ENCODE assay signal across 25 mouse cellular contexts in the genomic region with DNA sequence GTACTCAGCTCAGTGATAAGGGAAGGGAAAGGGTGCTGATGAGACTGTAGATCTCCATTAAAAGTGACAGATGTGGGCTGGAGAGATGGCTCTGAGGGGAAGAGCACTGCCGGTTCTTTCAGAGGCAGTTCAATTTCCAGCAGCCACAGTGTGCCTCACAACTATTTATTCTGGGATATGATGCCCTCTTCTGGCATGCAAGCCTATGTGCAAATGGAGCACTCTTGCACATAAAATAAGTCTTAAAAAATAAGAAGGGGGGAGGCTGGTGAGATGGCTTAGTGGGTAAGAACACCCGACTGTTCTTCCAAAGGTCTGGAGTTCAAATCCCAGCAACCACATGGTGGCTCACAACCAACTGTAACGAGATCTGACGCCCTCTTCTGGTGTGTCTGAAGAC. TPM values are rescaled to one million over a fixed set of nuclear protein-coding genes. Genes with fewer than 3 reads are reported as not detected.
DNase-seq lines count a peak whose midpoint lies in the region; ATAC-seq and TF ChIP-seq lines count a peak whose summit lies in the region.
"Had no signal": no experiment of that assay in that cellular context is flagged by ENCODE, and none has a peak within 500 bp of the region (broad histone marks: within the 10 kb centered on the region; RNA-seq: fewer than 3 reads in every experiment).

No protein-coding gene starts in this region.

- no peaks in the 10 kb centered on the region for H3K9me3 ChIP-seq in kidney, postnatal 0 days (replicated peaks; ENCODE audit: low read length)
- no peaks in the 10 kb centered on the region for H3K9me3 ChIP-seq in midbrain, postnatal 0 days (ENCODE audit: low read length)
- no peaks in the 10 kb centered on the region for H3K9me3 ChIP-seq in midbrain, embryonic 10.5 days (replicated peaks)
- H3K9me3 ChIP-seq: forebrain, embryonic 15.5 days; hindbrain, embryonic 10.5 days; kidney, embryonic 15.5 days; limb, embryonic 13.5 days; midbrain, embryonic 12.5 days; neural tube, embryonic 15.5 days; stomach, embryonic 15.5 days had no signal

- H3K4me1 ChIP-seq in kidney, postnatal 0 days (replicated peaks; ENCODE audit: insufficient read depth, low read length), result peaks cover 6% of the 10 kb centered on the region; the same call in 1 of the 2 replicates
- no peaks in the 10 kb centered on the region for H3K4me1 ChIP-seq in midbrain, postnatal 0 days (ENCODE audit: insufficient read depth, low read length)
- 0 out of 2 replicates have a peak, but pooled peaks cover 10% of the 10 kb centered on the region for H3K4me1 ChIP-seq in midbrain, embryonic 10.5 days

- H3K36me3 ChIP-seq in kidney, postnatal 0 days (ENCODE audit: insufficient read depth, low read length), result no peaks in the 10 kb centered on the region
- H3K36me3 ChIP-seq in midbrain, postnatal 0 days (ENCODE audit: insufficient read depth, low read length), result no peaks in the 10 kb centered on the region
- no peaks in the 10 kb centered on the region for H3K36me3 ChIP-seq in midbrain, embryonic 10.5 days
- H3K36me3 ChIP-seq: forebrain, embryonic 15.5 days; hindbrain, embryonic 10.5 days; kidney, embryonic 15.5 days; limb, embryonic 13.5 days; midbrain, embryonic 12.5 days; neural tube, embryonic 15.5 days; stomach, embryonic 15.5 days had no signal

- no peak overlapping the region for H3K4me2 ChIP-seq in kidney, postnatal 0 days (ENCODE audit: low read length)
- H3K4me2 ChIP-seq in midbrain, postnatal 0 days (ENCODE audit: low read depth, low read length, poor library complexity, severe bottlenecking), result no peak overlapping the region
- H3K4me2 ChIP-seq: forebrain, embryonic 15.5 days; kidney, embryonic 15.5 days; limb, embryonic 13.5 days; midbrain, embryonic 12.5 days; neural tube, embryonic 15.5 days; stomach, embryonic 15.5 days had no signal

- H3K27me3 ChIP-seq in kidney, postnatal 0 days (ENCODE audit: insufficient read depth, low read length), result no peaks in the 10 kb centered on the region
- no peaks in the 10 kb centered on the region for H3K27me3 ChIP-seq in midbrain, postnatal 0 days (ENCODE audit: insufficient read depth, low read length)
- no peaks in the 10 kb centered on the region for H3K27me3 ChIP-seq in midbrain, embryonic 10.5 days (ENCODE audit: low read depth, poor library complexity, severe bottlenecking)
- H3K27me3 ChIP-seq: forebrain, embryonic 15.5 days; kidney, embryonic 15.5 days; limb, embryonic 13.5 days; midbrain, embryonic 12.5 days; stomach, embryonic 15.5 days had no signal

- DNase-seq in kidney, postnatal 0 days (ENCODE audit: low spot score), result peak; percentile 34
- DNase-seq in kidney, adult 11 months, result no peak
- DNase-seq in midbrain, postnatal 0 days (ENCODE audit: low spot score), result no peak
- no peak for DNase-seq in midbrain, embryonic 10.5 days (ENCODE audit: low spot score)
- DNase-seq in brain, adult 2 months (ENCODE audit: low read depth, low spot score), result peak; percentile 24
- DNase-seq in adrenal gland, postnatal 25 days, result no peak
- DNase-seq in gastrocnemius, postnatal 10 days, result no peak
- DNase-seq: cerebellum, adult 9-11 months; embryo, embryonic 11 days; gastrocnemius, postnatal 36 days; lung, adult 2 months; lung, postnatal 4 days; right cerebral cortex, postnatal 25 days; thymus, adult 2 months had no signal

- no peak overlapping the region for H3K9ac ChIP-seq in kidney, postnatal 0 days (ENCODE audit: low read depth, low read length)
- no peak overlapping the region for H3K9ac ChIP-seq in midbrain, postnatal 0 days (replicated peaks; ENCODE audit: low read length, poor library complexity, severe bottlenecking)
- H3K9ac ChIP-seq: forebrain, embryonic 15.5 days; kidney, embryonic 15.5 days; limb, embryonic 13.5 days; midbrain, embryonic 12.5 days; neural tube, embryonic 15.5 days; stomach, embryonic 15.5 days had no signal

- H3K27ac ChIP-seq in kidney, postnatal 0 days, result no peak overlapping the region
- H3K27ac ChIP-seq in midbrain, postnatal 0 days (ENCODE audit: low read depth, low read length), result no peak overlapping the region
- no peak overlapping the region for H3K27ac ChIP-seq in midbrain, embryonic 10.5 days (replicated peaks)
- H3K27ac ChIP-seq: forebrain, embryonic 15.5 days; hindbrain, embryonic 10.5 days; kidney, embryonic 15.5 days; limb, embryonic 13.5 days; midbrain, embryonic 12.5 days; neural tube, embryonic 15.5 days; stomach, embryonic 15.5 days had no signal

- WGBS in kidney, postnatal 0 days, result 43% methylated on average over 4 of the region's 4 CpGs
- WGBS in midbrain, postnatal 0 days, result 50% methylated on average over 4 of the region's 4 CpGs
- 57% methylated on average over 4 of the region's 4 CpGs for WGBS in midbrain, embryonic 10.5 days

- peak; percentile 37 for TF ChIP-seq CTCF in kidney, postnatal 0 days (IDR thresholded peaks at IDR 0.05; ENCODE audit: low read depth)
- peak; percentile 31 for TF ChIP-seq CTCF in midbrain, postnatal 0 days (IDR thresholded peaks at IDR 0.05)

- ATAC-seq in kidney, postnatal 0 days (replicated peaks; ENCODE audit: low FRiP score, low read depth), result no peak
- no peak for ATAC-seq in midbrain, postnatal 0 days (ENCODE audit: low FRiP score)
- ATAC-seq: forebrain, embryonic 15.5 days had no signal

- H3K4me3 ChIP-seq in kidney, postnatal 0 days (replicated peaks; ENCODE audit: low read depth, low read length), result no peak overlapping the region
- no peak overlapping the region for H3K4me3 ChIP-seq in midbrain, postnatal 0 days (ENCODE audit: low read depth, low read length)
- no peak overlapping the region for H3K4me3 ChIP-seq in midbrain, embryonic 10.5 days
- H3K4me3 ChIP-seq: forebrain, embryonic 15.5 days; hindbrain, embryonic 10.5 days; kidney, embryonic 15.5 days; limb, embryonic 13.5 days; midbrain, embryonic 12.5 days; myocyte; neural tube, embryonic 15.5 days; stomach, embryonic 15.5 days had no signal

RNA-seq across cellular contexts. Expression of gene Tsc1, which starts 7.9 kb away (rescaled TPM):
- polyA plus RNA-seq in kidney, postnatal 0 days (2015; fragmentation: Nextera tagmentation; extraction: Ambion mirVana), result 9.5 and 10.6 TPM in 2 replicates
- total RNA-seq in midbrain, postnatal 0 days (2014; rRNA removed), result 41.3 and 42.9 TPM in 2 replicates
- 19.5 and 22.9 TPM in 2 replicates for polyA plus RNA-seq in midbrain, postnatal 0 days (2015; fragmentation: Nextera tagmentation; extraction: Ambion mirVana)
- polyA plus RNA-seq in midbrain, embryonic 10.5 days (2016; fragmentation: Nextera tagmentation; extraction: Ambion mirVana), result 21.7 and 25.7 TPM in 2 replicates
- total RNA-seq in adrenal gland, postnatal 25 days (2021), result 22.3 and 22.8 TPM in 2 replicates
- 10 to 100 TPM; 15.6 to 19.2 TPM for total RNA-seq in gastrocnemius, postnatal 10 days (2021)

RNA-seq across cellular contexts. Expression of gene Gfi1b, which starts 11.4 kb away (rescaled TPM):
- polyA plus RNA-seq in kidney, postnatal 0 days (2015; fragmentation: Nextera tagmentation; extraction: Ambion mirVana), result 0.09 TPM in 1 of 2 replicates, not detected in the other
- total RNA-seq in midbrain, postnatal 0 days (2014; rRNA removed), result not detected in 2 replicates
- not detected in 2 replicates for polyA plus RNA-seq in midbrain, postnatal 0 days (2015; fragmentation: Nextera tagmentation; extraction: Ambion mirVana)
- 4.3 and 4.5 TPM in 2 replicates for polyA plus RNA-seq in midbrain, embryonic 10.5 days (2016; fragmentation: Nextera tagmentation; extraction: Ambion mirVana)
- not detected in 2 replicates for total RNA-seq in adrenal gland, postnatal 25 days (2021)
- under 1 TPM in 1 of 2 experiments, not detected in 1; 0.79 TPM for total RNA-seq in gastrocnemius, postnatal 10 days (2021)
- total RNA-seq: ES-E14; gastrocnemius, postnatal 36 days; layer of hippocampus, postnatal 25 days; left cerebral cortex, postnatal 14 days had no signal
- polyA plus RNA-seq: forebrain, embryonic 15.5 days; myocyte; neural tube, embryonic 15.5 days had no signal

RNA-seq across cellular contexts. Expression of gene Gtf3c5, which starts 49.6 kb away (rescaled TPM):
- polyA plus RNA-seq in kidney, postnatal 0 days (2015; fragmentation: Nextera tagmentation; extraction: Ambion mirVana), result 19.6 and 22.4 TPM in 2 replicates
- total RNA-seq in midbrain, postnatal 0 days (2014; rRNA removed), result 23.3 and 26.7 TPM in 2 replicates
- 29.3 and 33.5 TPM in 2 replicates for polyA plus RNA-seq in midbrain, postnatal 0 days (2015; fragmentation: Nextera tagmentation; extraction: Ambion mirVana)
- polyA plus RNA-seq in midbrain, embryonic 10.5 days (2016; fragmentation: Nextera tagmentation; extraction: Ambion mirVana), result 58.1 and 61.3 TPM in 2 replicates
- 22.3 and 24.4 TPM in 2 replicates for total RNA-seq in adrenal gland, postnatal 25 days (2021)
- total RNA-seq in gastrocnemius, postnatal 10 days (2021), result 10 to 100 TPM in 1 of 2 experiments, 1 to 10 TPM in 1; 9.1 to 10.2 TPM

Comparison
In these comparisons a context has a peak if more than half of its experiments do, and no peak if none do; other contexts are left out.
1. DNase-seq: peak in kidney, postnatal 0 days (single experiment) and brain, adult 2 months (single experiment); none in kidney, adult 11 months (single experiment), midbrain, postnatal 0 days (single experiment), midbrain, embryonic 10.5 days (single experiment), adrenal gland, postnatal 25 days (single experiment) and gastrocnemius, postnatal 10 days (single experiment).